Mouse (Mus musculus): ENCODE measurements around the gene Actr6. TPM values are rescaled to one million over a fixed set of nuclear protein-coding genes. Genes with fewer than 3 reads are reported as not detected.

Gene Actr6
- polyA plus RNA-seq, 1 experiment from 2014 or later, result 39.5 TPM

- Histone ChIP-seq H3K27ac (ENCODE audit: low read depth, low read length) (no peak overlapping the region), H3K9ac (ENCODE audit: low read length) (no peak overlapping the region), H3K4me1 (ENCODE audit: control insufficient read depth, insufficient read depth, low read length) (no peaks in the 10 kb centered on the region), H3K4me3 (ENCODE audit: low read depth, low read length) (no peak overlapping the region), H3K27me3 (ENCODE audit: control insufficient read depth, insufficient read depth, low read length) (no peaks in the 10 kb centered on the region), H3K36me3 (ENCODE audit: control insufficient read depth, insufficient read depth, low read length) (no peaks in the 10 kb centered on the region), H3K4me2 (ENCODE audit: low read depth) (no peak overlapping the region), H3K9me3 (ENCODE audit: control insufficient read depth, low read length) (no peaks in the 10 kb centered on the region)
- no peak for DNase-seq (ENCODE audit: low spot score)
- WGBS, result 94% methylated on average over 4 of the region's 4 CpGs
- ATAC-seq (ENCODE audit: insufficient read depth, low FRiP score, low TSS enrichment), result no peak
Measured at GRCm38 (mm10) chr10:89755231-89755630, 23.1 kb upstream of the Actr6 start.

GRCm38 (mm10) chr10:89751069-89751468, 19.0 kb upstream of the Actr6 start:
- no peaks in the 10 kb centered on the region for H3K36me3 ChIP-seq (ENCODE audit: control insufficient read depth, insufficient read depth, low read length)
- ATAC-seq (ENCODE audit: insufficient read depth, low FRiP score, low TSS enrichment), result no peak
- WGBS, result 92% methylated on average over 5 of the region's 5 CpGs

GRCm38 (mm10) chr10:89748619-89749018, 16.5 kb upstream of the Actr6 start:
- Histone ChIP-seq H3K4me1 (ENCODE audit: control insufficient read depth, insufficient read depth, low read length) (no peaks in the 10 kb centered on the region), H3K27ac (ENCODE audit: low read depth, low read length) (no peak overlapping the region), H3K4me3 (ENCODE audit: low read depth, low read length) (no peak overlapping the region), H3K4me2 (ENCODE audit: low read depth) (no peak overlapping the region), H3K9me3 (ENCODE audit: control insufficient read depth, low read length) (no peaks in the 10 kb centered on the region), H3K27me3 (ENCODE audit: control insufficient read depth, insufficient read depth, low read length) (no peaks in the 10 kb centered on the region), H3K36me3 (ENCODE audit: control insufficient read depth, insufficient read depth, low read length) (no peaks in the 10 kb centered on the region), H3K9ac (ENCODE audit: low read length) (no peak overlapping the region)
- ATAC-seq (ENCODE audit: insufficient read depth, low FRiP score, low TSS enrichment), result no peak
- DNase-seq (ENCODE audit: low spot score), result no peak
- 95% methylated on average over 2 of the region's 2 CpGs for WGBS

More at GRCm38 (mm10) chr10:89751069-89751468, 19.0 kb upstream of the Actr6 start:
- DNase-seq (ENCODE audit: low spot score), result no peak
- Histone ChIP-seq H3K9ac (ENCODE audit: low read length) (no peak overlapping the region), H3K27ac (ENCODE audit: low read depth, low read length) (no peak overlapping the region), H3K4me2 (ENCODE audit: low read depth) (no peak overlapping the region), H3K4me1 (ENCODE audit: control insufficient read depth, insufficient read depth, low read length) (no peaks in the 10 kb centered on the region), H3K9me3 (ENCODE audit: control insufficient read depth, low read length) (no peaks in the 10 kb centered on the region), H3K4me3 (ENCODE audit: low read depth, low read length) (no peak overlapping the region), H3K27me3 (ENCODE audit: control insufficient read depth, insufficient read depth, low read length) (no peaks in the 10 kb centered on the region)

- H3K4me3 ChIP-seq (ENCODE audit: low read depth, low read length), result no peak overlapping the region
- no peak overlapping the region for H3K4me2 ChIP-seq (ENCODE audit: low read depth)
- WGBS, result 96% methylated on average over 1 of the region's 1 CpGs
- no peaks in the 10 kb centered on the region for H3K27me3 ChIP-seq (ENCODE audit: control insufficient read depth, insufficient read depth, low read length)
- H3K27ac ChIP-seq (ENCODE audit: low read depth, low read length), result no peak overlapping the region
- H3K9me3 ChIP-seq (ENCODE audit: control insufficient read depth, low read length), result no peaks in the 10 kb centered on the region
- H3K36me3 ChIP-seq (ENCODE audit: control insufficient read depth, insufficient read depth, low read length), result no peaks in the 10 kb centered on the region
- H3K9ac ChIP-seq (ENCODE audit: low read length), result no peak overlapping the region
- DNase-seq (ENCODE audit: low spot score), result no peak
- no peak for ATAC-seq (ENCODE audit: insufficient read depth, low FRiP score, low TSS enrichment)
- H3K4me1 ChIP-seq (ENCODE audit: control insufficient read depth, insufficient read depth, low read length), result no peaks in the 10 kb centered on the region
Measured at GRCm38 (mm10) chr10:89747911-89748310, 15.8 kb upstream of the Actr6 start.

GRCm38 (mm10) chr10:89747221-89747905, 15.3 kb upstream of the Actr6 start:
- Histone ChIP-seq H3K4me2 (ENCODE audit: low read depth) (no peak overlapping the region), H3K9ac (ENCODE audit: low read length) (no peak overlapping the region), H3K27ac (ENCODE audit: low read depth, low read length) (no peak overlapping the region), H3K4me1 (ENCODE audit: control insufficient read depth, insufficient read depth, low read length) (no peaks in the 10 kb centered on the region), H3K36me3 (ENCODE audit: control insufficient read depth, insufficient read depth, low read length) (no peaks in the 10 kb centered on the region), H3K9me3 (ENCODE audit: control insufficient read depth, low read length) (no peaks in the 10 kb centered on the region), H3K4me3 (ENCODE audit: low read depth, low read length) (no peak overlapping the region), H3K27me3 (ENCODE audit: control insufficient read depth, insufficient read depth, low read length) (no peaks in the 10 kb centered on the region)
- ATAC-seq (ENCODE audit: insufficient read depth, low FRiP score, low TSS enrichment), result no peak
- no peak for DNase-seq (ENCODE audit: low spot score)
- WGBS, result 89% methylated on average over 8 of the region's 8 CpGs

- Histone ChIP-seq H3K4me2 (ENCODE audit: low read depth) (no peak overlapping the region), H3K36me3 (ENCODE audit: control insufficient read depth, insufficient read depth, low read length) (no peaks in the 10 kb centered on the region), H3K27me3 (ENCODE audit: control insufficient read depth, insufficient read depth, low read length) (no peaks in the 10 kb centered on the region), H3K27ac (ENCODE audit: low read depth, low read length) (no peak overlapping the region), H3K4me3 (ENCODE audit: low read depth, low read length) (no peak overlapping the region), H3K4me1 (ENCODE audit: control insufficient read depth, insufficient read depth, low read length) (no peaks in the 10 kb centered on the region), H3K9ac (ENCODE audit: low read length) (no peak overlapping the region), H3K9me3 (ENCODE audit: control insufficient read depth, low read length) (no peaks in the 10 kb centered on the region)
- no peak for DNase-seq (ENCODE audit: low spot score)
- WGBS, result 92% methylated on average over 3 of the region's 3 CpGs
- ATAC-seq (ENCODE audit: insufficient read depth, low FRiP score, low TSS enrichment), result no peak
Measured at GRCm38 (mm10) chr10:89746581-89746980, 14.5 kb upstream of the Actr6 start.

- Histone ChIP-seq H3K36me3 (ENCODE audit: control insufficient read depth, insufficient read depth, low read length) (no peaks in the 10 kb centered on the region), H3K9ac (ENCODE audit: low read length) (peak overlapping the region; percentile 94), H3K4me3 (ENCODE audit: low read depth, low read length) (peak overlapping the region; percentile 89), H3K9me3 (ENCODE audit: control insufficient read depth, low read length) (no peaks in the 10 kb centered on the region), H3K27ac (ENCODE audit: low read depth, low read length) (no peak overlapping the region), H3K4me2 (ENCODE audit: low read depth) (peak overlapping the region; percentile 47), H3K4me1 (ENCODE audit: control insufficient read depth, insufficient read depth, low read length) (no peaks in the 10 kb centered on the region), H3K27me3 (ENCODE audit: control insufficient read depth, insufficient read depth, low read length) (no peaks in the 10 kb centered on the region)
- DNase-seq (ENCODE audit: low spot score) (no peak), ATAC-seq (ENCODE audit: insufficient read depth, low FRiP score, low TSS enrichment) (no peak)
- under 1% methylated on average over 14 of the region's 14 CpGs for WGBS
Measured at GRCm38 (mm10) chr10:89745666-89746020, 13.5 kb upstream of the Actr6 start.

GRCm38 (mm10) chr10:89744871-89745665, 13.0 kb upstream of the Actr6 start, which contains the start of gene Uhrf1bp1l:
Uhrf1bp1l (plus strand) TSS chr10:89744991.
- H3K36me3 ChIP-seq (ENCODE audit: control insufficient read depth, insufficient read depth, low read length), result no peaks in the 10 kb centered on the region
- peak within 1 kb of the TSS; percentile 94 for H3K9ac ChIP-seq (ENCODE audit: low read length)
- under 1% methylated on average over 79 of the region's 85 CpGs for WGBS
- H3K4me3 ChIP-seq (ENCODE audit: low read depth, low read length), result peak within 1 kb of the TSS; percentile 89
- H3K4me2 ChIP-seq (ENCODE audit: low read depth), result peak within 1 kb of the TSS; percentile 47
- DNase-seq (ENCODE audit: low spot score), result peak; percentile 94
- H3K27ac ChIP-seq (ENCODE audit: low read depth, low read length), result peak within 1 kb of the TSS; percentile 69; the same call in 1 of the 2 replicates
- ATAC-seq (ENCODE audit: insufficient read depth, low FRiP score, low TSS enrichment), result peak; percentile 95
- H3K4me1 ChIP-seq (ENCODE audit: control insufficient read depth, insufficient read depth, low read length), result no peaks in the 10 kb centered on the region
- no peaks in the 10 kb centered on the region for H3K27me3 ChIP-seq (ENCODE audit: control insufficient read depth, insufficient read depth, low read length)
- no peaks in the 10 kb centered on the region for H3K9me3 ChIP-seq (ENCODE audit: control insufficient read depth, low read length)
